Mouse (Mus musculus) cerebellum, postnatal 10 days (tissue): ENCODE measurements around the gene Spata32.

Experiments used
- DNase-seq, 2 experiments: peaks; one replicate each; pipeline ENCODE4 v3.0.0; 2021; ENCODE audit warnings: mixed read lengths in 2 of 2

The Spata32 gene

DNA sequence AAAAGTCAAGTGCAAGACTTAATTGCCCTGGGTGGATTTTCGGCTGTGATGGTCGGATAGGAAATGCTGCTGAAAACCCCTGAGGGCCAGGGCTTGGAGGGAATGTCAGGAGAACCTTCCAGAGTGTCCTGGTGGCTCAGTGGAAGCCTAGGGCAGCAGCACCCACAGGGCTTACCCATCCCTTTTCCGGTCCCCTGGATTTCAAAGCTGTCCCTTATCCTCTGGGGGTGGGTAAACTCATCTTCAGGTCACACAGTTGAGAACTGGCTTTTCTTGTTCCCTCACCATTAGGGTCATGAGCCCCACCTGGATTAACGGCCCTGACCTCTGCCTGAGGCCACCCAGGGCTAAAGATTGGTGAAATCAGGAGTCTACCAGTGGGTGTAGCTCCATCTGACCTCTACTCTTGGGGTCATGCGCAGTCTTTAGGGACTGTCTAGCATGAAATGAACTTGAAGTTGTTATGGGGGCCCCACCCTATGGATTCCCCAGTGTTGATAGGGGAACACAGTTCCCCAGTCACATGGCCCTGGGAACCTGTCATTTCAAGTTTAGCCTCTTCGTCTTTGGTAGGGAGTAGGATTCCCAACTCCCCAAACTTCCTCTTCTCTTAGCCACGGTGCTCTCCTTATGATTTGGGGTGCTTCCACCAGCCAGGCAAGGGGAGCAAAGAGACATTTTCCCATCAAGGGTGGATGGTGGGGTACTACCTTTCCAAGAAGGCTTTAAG, 45.0 kb downstream of the Spata32 start:
- DNase-seq = no peak

DNA sequence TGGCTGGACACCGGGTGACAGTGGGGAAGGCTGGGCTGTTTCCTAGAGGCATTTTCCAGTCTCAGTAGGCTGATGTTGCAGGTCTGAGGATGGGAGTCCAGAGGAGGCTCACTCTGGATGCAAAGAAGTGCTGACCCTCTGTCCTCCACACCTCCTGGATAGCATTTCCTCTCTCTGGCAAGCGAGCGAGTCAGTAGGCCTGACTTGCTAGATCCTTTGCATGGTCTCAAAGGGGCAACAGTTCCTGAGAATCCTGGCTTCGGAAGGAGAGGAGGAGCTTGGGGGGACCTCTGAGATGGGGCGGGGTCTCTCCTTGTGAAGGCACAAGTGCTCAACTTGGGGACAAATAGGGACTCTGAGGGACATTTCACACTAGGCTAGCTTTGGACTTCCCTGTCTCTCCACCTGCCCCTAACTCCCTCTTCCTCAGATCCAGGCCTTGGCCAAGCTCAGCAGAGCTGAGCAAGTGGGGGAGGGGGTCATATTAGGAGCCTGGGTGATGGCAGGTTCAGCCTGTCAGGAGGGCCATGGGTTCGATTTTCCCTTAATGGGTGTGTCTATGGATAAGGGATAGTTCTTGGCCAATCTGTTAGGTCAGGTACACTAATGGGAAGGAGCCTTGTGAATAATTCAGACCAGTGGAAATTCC, 45.7 kb downstream of the Spata32 start:
- DNase-seq = no peak

DNA sequence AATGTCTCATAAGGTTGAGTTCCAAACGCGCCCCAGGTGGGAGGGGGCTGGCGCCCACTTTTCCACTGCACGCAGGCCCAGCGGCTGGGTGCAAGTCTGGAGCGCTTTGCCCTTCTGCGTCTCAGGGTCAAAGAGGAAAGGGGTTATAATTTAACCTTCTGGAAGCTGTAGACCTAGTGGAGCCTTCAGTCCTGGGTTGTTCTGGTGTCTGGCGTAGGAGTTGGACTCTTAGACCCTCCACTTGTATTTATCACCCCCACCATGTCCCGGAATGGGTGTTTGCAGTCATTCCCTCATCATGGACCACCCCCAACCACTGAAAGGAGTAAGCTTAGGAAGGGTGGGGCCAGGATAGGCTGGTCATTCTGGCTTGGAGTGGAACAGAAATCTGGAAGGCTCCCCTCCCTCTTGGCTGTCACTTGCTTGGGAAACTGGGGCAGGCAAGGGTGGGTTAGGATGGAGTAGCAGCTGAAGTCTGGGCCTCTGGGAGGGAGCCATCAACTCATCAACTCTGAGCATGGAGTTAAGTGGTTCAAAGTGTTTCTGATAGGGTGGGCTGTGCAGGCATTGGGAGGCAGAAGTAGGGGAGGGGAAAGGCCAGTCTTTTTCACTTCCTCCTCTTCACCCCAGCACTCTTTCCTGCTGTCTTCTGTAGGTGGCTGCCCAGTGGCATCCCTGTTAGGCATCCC, 46.4 kb downstream of the Spata32 start:
- peak in 1 of 2 experiments; percentile 24 for DNase-seq

DNA sequence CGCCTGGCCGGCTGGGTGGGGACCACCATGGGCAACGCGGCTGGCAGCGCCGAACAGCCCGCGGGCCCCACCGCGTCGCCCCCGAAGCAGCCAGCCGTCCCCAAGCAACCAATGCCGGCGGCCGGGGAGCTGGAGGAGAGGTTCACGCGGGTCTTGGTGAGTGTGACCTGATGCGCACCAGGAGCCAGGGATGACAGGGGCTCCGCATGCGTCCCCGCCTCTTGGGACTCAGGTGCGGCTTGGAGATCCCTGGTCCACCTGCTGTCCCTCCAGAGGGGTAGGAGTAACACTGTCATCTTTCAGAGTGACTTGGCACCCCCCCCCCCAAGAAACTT, 47.0 kb downstream of the Spata32 start:
- DNase-seq = no peak

DNA sequence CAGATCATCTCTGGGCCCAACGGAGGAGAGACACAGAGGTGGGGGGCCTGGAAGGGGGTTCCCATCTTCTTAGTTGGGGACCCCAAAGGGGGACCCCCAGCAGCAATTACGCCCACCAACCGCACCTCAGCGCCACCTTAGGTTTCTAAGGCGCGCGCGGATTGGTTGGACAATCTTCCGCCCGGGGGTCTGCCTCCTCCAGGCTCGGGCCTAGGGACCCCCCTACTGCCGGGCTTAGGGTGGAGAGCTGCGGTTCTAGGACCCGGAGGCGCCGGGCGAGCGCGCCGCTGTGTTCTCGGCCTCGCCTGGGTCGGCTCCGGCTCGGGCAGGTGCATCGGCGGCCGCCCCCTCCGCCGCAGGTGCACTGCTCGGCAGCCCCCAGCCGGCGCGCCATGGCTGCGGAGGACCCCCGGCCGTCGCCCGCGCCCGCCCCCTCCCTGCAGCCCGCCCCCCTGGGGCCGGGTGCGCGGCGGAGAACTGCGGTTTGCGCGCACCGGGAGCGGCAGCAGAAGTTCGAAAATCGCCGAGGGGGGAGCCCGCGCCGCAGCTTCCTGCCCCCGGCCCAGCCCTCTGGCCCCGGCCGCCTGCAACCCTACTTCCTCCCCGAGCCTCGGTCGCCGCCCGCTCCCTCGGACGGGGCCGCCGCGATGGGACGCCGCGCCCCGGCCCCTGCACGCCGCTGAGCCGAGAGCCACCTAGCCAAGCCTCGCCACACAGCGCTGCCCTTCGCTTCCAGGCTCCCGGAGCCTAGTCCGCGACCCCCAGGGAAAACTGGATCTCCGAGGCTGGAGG, 47.5 kb downstream of the Spata32 start, which contains the start of gene Fmnl1:
Fmnl1 (plus strand) TSS at position 614 of the 792 bp plus-strand sequence.
- peak; percentile 68 to 76 for DNase-seq

DNA sequence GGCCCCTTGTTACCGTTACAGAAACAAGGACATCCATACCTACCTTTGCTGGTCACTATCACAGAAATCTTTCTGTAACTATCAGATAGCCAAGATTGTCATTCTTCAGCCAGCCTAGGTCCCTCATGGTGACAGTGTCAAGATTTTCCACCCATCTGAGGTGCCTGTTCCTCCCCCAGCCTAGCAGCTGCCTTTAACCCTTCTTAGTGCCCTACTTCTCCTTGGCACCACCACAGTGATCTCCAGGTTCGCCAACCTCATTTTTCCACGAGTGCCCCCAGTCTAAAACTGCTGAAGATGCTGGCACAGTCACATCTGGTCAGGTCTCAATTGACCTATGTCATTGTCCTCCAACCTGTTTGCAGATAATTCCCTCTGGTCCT, 48.1 kb downstream of the Spata32 start:
- no peak for DNase-seq

DNA sequence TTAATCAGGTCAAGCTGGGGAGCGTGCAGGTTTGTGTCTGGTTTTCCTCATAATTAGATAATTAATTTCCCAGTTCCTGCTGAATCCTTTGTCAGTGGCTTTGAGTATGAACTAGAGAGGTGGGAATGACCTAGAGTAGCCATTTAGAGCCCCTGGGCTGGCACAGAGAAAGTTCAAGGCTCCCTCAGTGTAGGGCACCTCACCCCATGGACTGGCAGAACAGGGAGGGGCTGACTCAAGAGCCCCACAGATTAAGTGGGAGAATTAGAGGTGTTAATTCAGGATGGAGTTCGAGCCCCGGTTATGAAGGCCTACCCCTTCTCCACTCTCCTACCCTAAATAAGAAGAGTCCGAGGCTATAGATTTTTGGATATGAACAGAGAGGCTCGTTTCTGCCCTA, 48.6 kb downstream of the Spata32 start:
- DNase-seq = no peak

DNA sequence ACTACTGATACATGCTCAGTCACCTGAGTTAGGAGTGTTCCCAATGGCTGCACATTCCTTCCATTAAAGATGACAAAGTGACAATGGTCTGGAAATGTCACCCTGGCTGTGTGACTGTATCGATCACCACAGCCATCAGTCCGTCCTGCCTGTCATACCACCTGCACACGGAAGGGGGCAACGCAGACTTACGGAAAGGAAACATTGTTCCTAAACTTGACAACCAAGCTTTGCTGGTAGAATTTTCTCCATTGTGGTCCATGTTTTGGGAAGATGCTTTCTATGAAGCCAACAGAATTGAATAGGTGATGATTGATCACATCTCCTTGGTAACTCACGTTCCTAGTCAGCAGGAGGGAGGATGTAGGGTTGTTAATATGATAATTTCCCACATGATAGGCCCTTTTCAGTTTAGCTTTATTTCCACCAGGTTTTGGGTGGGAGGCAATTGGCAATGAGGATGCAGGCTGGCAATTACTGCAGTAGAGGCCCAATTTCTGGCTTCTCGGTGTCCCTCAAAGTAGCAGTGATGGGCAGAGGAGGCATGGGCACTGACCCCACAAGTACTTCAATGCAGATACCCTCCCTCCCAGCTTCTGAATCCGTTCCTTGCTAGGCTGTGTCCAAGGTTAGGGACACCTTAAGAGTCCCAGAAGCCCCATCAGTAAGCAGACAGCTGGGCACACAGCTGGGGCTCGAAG, 49.4 kb downstream of the Spata32 start:
- DNase-seq = peak; percentile 88 to 89

DNA sequence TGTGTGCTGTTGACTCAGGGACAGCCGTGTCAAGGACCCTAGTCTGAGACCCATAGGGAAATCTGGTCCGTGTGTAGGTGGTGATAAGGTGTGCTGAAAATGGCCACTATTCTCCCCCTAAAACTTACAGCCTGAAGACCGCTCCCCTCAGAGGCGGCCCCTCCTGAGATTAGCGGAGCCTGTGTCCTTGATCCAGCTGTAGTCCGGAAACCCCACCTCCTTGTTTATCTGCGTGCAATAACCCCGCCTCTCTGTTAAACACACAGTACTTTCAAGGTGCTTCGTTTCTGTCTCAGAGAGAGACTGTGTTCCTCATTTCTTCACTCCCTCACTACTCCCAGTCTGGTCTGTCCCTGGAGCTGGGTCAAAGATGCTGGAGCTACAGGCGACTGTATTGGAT, 53.8 kb downstream of the Spata32 start:
- DNase-seq = no peak

DNA sequence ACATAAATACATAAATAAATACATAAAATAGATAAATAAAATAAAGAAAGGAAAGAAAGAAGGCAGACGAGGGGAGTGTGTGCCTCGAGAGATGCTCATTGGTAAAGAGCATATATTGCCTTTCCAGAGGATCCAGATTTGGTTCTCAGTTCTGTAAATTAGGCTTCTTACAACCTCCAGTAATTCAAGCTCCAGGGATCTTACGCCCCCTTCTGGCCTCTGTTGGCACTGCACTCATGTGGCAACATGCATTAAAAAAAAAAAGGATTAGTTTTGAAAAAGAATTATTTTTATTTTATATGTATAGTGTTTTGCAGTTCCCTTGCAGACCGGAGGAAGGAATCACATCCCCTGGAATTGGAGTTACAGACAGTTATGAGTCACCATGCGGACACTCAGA, 56.1 kb downstream of the Spata32 start:
- DNase-seq = peak in 1 of 2 experiments; percentile 63

DNA sequence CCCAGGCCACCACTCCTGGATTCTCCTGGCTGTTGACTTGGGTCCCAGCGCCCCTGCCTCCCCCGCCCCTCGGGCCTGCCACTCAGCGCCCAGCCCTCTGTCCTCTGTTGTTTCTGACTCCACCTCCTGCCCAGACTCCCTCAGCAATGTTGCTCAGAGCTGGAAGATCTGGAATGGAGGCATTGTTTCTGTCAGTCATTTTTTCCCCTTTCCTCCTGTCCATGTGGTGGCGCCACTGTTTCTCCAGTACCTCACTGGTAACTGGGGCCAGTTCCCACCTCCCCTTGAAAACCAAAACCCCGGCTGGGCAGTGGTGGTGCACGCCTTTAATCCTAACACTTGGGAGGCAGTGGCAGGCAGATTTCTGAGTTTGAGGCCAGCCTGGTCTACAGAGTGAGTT, 56.8 kb downstream of the Spata32 start:
- DNase-seq = no peak

DNA sequence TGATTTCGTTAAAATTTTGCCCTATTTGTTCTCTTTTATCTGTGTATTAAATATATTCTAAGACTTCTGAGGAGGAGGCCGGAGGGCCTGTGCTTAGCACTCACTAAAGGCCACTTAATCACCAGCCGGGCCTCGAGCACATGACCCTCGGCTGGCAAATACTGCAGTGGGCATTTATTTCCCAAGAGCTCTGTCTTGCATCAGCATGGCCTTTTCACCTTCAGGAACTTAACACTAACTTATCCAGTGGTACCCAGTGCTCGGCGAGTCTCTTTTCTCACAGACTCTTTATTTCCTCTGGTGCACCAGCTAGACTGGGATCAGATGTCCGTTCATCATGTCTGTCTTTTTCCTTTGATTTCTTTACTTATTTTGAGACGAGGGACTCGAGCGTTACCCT, 57.5 kb downstream of the Spata32 start:
- no peak for DNase-seq

DNA sequence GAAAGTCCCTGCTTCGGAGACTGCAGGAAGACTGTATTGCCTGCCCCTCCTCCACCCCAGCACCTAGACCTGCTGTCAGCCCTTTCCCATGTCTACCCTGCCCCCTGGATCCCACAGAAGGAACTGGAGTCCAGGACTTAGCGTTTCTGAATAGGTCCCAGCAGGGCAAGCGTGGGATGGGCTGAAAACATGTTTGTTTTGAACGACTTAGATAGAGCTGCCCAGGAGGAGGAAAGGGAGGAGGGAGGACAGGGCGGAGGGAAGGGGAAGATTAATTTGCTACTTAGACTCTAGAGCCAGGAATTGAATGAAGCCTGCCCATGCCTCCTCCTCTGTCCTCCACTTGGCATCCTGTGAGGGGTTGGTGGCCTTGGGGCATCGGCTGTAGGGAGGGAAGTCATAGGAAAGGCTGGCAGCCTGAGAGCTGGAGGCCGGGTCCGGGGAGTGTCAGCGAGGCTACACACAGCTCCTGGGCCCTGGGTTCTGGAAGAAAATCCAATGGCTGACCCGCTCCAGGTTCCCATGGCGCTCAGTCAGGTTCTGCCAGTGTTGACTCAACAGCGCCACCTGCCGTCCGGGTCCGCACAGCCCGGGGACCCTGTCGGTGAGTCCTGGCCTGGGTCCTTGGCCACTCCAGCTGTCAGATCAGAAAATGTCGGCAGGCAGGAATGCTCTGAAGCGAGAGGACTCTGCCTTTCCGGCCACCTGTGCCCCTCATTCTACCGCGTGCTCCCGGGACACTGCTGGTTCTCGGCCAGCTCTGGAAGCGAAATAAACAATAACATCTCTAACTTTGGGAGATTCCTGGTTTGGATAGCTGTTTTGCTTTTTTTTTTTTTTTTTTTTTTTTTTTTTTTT, 59.4 kb downstream of the Spata32 start:
- peak; percentile 99 for DNase-seq
